Mouse (Mus musculus) Muller cell, postnatal 12 days (primary cell): Measurements from ENCODE around the gene Usp16.
"Not testable (repeated sequence)": the region's sequence is repeated elsewhere in the genome, so short reads cannot be mapped to it uniquely, and the experiment has no call there.

Experiments
- DNase-seq: peaks from one replicate; pipeline ENCODE4 v3.0.0-alpha.2; 2015; ENCODE audit errors: inconsistent ontology term

The Usp16 gene

GRCm38 (mm10) chr16:87486739-87487138 is 32.2 kb downstream of the Usp16 start:
- DNase-seq: no peak

GRCm38 (mm10) chr16:87488605-87489004 is 34.1 kb downstream of the Usp16 start:
- no peak for DNase-seq

- not testable (repeated sequence) for DNase-seq
These were observed 37.8 kb downstream of the Usp16 start for GRCm38 (mm10) chr16:87492191-87492792.

- DNase-seq: peak; percentile 72
These were observed 40.6 kb downstream of the Usp16 start for GRCm38 (mm10) chr16:87494955-87495655.

- DNase-seq: peak; percentile 96
These were observed 41.4 kb downstream of the Usp16 start, which contains the start of gene Cct8 for GRCm38 (mm10) chr16:87495716-87496447. Gene Cct8, minus strand, starts transcription at chr16:87495873.

GRCm38 (mm10) chr16:87496728-87497127 is 42.2 kb downstream of the Usp16 start:
- DNase-seq: no peak

- DNase-seq: no peak
These were observed 42.7 kb downstream of the Usp16 start for GRCm38 (mm10) chr16:87497171-87497570.

- DNase-seq: no peak
These were observed 45.1 kb downstream of the Usp16 start for GRCm38 (mm10) chr16:87499556-87499955.

- DNase-seq: no peak
These were observed 47.0 kb downstream of the Usp16 start for GRCm38 (mm10) chr16:87501304-87502078.

GRCm38 (mm10) chr16:87511706-87512105 is 57.2 kb downstream of the Usp16 start:
- DNase-seq: no peak

- DNase-seq: no peak
These were observed 57.8 kb downstream of the Usp16 start for GRCm38 (mm10) chr16:87512331-87512730.

GRCm38 (mm10) chr16:87524228-87524627 is 69.7 kb downstream of the Usp16 start:
- DNase-seq: no peak

GRCm38 (mm10) chr16:87527553-87528249 is 73.2 kb downstream of the Usp16 start:
- DNase-seq: no peak

- no peak for DNase-seq
These were observed 74.3 kb downstream of the Usp16 start for GRCm38 (mm10) chr16:87528755-87529154.
